Mouse (Mus musculus) olfactory bulb, adult 2 months (tissue): ENCODE results near the gene Slc22a4. TPM values are rescaled to one million over a fixed set of nuclear protein-coding genes. Genes with fewer than 3 reads are reported as not detected.

Experiments used
- H3K27ac ChIP-seq: fragments of 200-500 bp; 2 replicates; pipeline ENCODE4 v1.5.1; 2012; ENCODE audit warnings: low read depth, low read length; ENCODE audit not compliant: insufficient read depth
- H3K4me1 ChIP-seq: fragments of 200-500 bp; 2 replicates; pipeline ENCODE4 v1.6.1; 2012; ENCODE audit warnings: low read length; ENCODE audit not compliant: control insufficient read depth, insufficient read depth
- H3K4me3 ChIP-seq: fragments of 200-500 bp; 2 replicates; pipeline ENCODE4 v1.5.1; 2012; ENCODE audit warnings: mild to moderate bottlenecking, low read depth, low read length, moderate library complexity; ENCODE audit not compliant: insufficient read depth
- CTCF ChIP-seq: fragments of 200-500 bp; IDR thresholded peaks from 2 replicates; pipeline ENCODE4 v1.5.1; 2012; ENCODE audit warnings: low read depth, mild to moderate bottlenecking, low read length, moderate library complexity; ENCODE audit not compliant: insufficient read depth
- POLR2A ChIP-seq: fragments of 200-500 bp; IDR thresholded peaks from 2 replicates; pipeline ENCODE4 v1.6.1; 2012; ENCODE audit warnings: mild to moderate bottlenecking, low read depth, low read length, moderate library complexity; ENCODE audit not compliant: insufficient read depth
- WGBS: fragments of 180-500 bp; shearing (Covaris S2); methylation state at CpG from one replicate; pipeline ENCODE4 v1.1.7; 2018; 5-methylcytosine and 5-hydroxymethylcytosine counted together
- polyA plus RNA-seq: library from polyadenylated mRNA; stranded (reverse); fragments of >200 nt; gene quantifications from 2 replicates; pipeline ENCODE4 v1.2.4, GENCODE M21; 2012; ENCODE audit warnings: low replicate concordance; ENCODE audit not compliant: missing spikeins, insufficient read depth, insufficient read length

The Slc22a4 gene
- polyA plus RNA-seq, 1 experiment: not detected

GRCm38 (mm10) chr11:54059526-54059925 is 31.6 kb upstream of the Slc22a4 start:
- WGBS: 86% methylated on average over 1 of the region's 1 CpGs
- Histone ChIP-seq H3K27ac (0 out of 2 replicates have a peak overlapping the region, but pooled peaks have one; percentile 24), H3K4me3 (no peak overlapping the region), H3K4me1 (peaks cover 48% of the 10 kb centered on the region)
- TF ChIP-seq POLR2A (no peak), CTCF (no peak)

DNA sequence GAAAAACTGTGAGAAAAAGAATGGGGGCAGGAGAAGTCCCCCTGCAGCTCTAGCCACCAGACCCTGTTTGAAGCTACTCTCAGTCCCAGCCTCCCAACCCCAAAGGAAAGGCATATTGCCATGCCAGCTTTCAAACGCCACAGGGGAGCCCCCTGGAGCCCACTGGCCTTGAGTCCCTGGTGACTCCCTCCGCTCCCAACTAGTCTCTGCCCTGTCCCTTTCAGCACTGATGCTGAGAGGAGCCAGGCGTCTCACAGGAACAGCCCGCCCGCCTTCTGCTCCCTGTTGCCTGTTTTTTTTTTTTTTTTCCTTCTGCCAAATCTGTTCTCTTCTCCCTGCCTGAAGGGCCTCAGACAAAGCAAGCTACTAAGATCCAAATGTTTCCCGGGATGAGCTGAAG is 30.8 kb upstream of the Slc22a4 start:
- TF ChIP-seq POLR2A (no peak), CTCF (no peak)
- peak overlapping the region; percentile 24; the same call in 1 of the 2 replicates for H3K27ac ChIP-seq
- H3K4me1 ChIP-seq: peaks cover 48% of the 10 kb centered on the region
- WGBS: 15% methylated on average over 6 of the region's 6 CpGs
- no peak overlapping the region for H3K4me3 ChIP-seq

- TF ChIP-seq CTCF (no peak), POLR2A (no peak)
- Histone ChIP-seq H3K4me3 (no peak overlapping the region), H3K27ac (no peak overlapping the region), H3K4me1 (peaks cover 44% of the 10 kb centered on the region)
- 50% methylated on average over 10 of the region's 10 CpGs for WGBS
These were observed 30.2 kb upstream of the Slc22a4 start for GRCm38 (mm10) chr11:54058056-54058617.

- Histone ChIP-seq H3K27ac (no peak overlapping the region), H3K4me3 (no peak overlapping the region), H3K4me1 (peaks cover 41% of the 10 kb centered on the region)
- TF ChIP-seq POLR2A (no peak), CTCF (no peak)
- 51% methylated on average over 2 of the region's 2 CpGs for WGBS
These were observed 29.5 kb upstream of the Slc22a4 start for GRCm38 (mm10) chr11:54057428-54057827.

DNA sequence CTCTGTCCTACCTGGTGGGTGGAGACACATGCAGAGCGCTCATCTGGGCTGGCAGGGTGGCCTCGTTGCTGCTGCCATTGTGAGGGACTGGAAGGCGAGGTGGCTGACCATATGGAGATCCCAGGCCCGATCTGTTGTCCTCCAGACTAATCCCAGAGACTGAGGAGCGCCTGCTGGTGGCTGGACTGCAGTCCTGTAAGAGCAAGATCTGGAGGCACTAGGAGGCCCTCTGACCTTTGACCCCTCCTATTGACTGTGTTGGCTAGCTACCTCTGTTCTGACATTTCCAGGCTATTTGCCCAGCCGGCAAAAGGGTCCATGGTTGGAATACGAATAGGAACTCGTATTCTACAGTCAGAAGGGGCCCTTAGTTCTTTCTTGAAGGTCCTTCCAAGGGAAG is 28.2 kb upstream of the Slc22a4 start:
- TF ChIP-seq POLR2A (no peak), CTCF (no peak)
- peaks cover 30% of the 10 kb centered on the region for H3K4me1 ChIP-seq
- WGBS: 73% methylated on average over 8 of the region's 8 CpGs
- no peak overlapping the region for H3K27ac ChIP-seq
- no peak overlapping the region for H3K4me3 ChIP-seq

GRCm38 (mm10) chr11:54054257-54054656 is 26.4 kb upstream of the Slc22a4 start:
- WGBS: 39% methylated on average over 6 of the region's 6 CpGs
- Histone ChIP-seq H3K4me1 (peaks cover 19% of the 10 kb centered on the region), H3K27ac (no peak overlapping the region), H3K4me3 (no peak overlapping the region)
- TF ChIP-seq CTCF: no peak
- no peak for TF ChIP-seq POLR2A

DNA sequence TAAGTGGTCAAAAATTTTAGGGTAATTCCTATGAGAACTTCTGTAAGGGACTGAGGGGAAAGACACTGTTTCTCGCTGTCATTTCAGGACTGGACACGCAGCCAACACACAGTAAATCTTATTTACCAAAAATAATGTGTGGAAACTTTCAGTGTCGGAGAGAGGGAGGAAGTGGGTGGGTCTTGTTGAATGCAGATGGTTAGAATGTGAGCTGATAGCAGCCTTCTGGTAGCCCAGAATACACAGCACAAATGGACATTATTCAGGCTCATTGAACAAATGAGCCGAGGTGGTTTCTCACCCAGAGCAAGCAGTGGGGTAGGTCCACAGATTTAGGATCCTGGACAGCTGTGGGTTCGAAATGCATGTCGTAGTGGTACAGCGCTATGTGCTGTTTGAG is 25.2 kb upstream of the Slc22a4 start:
- 66% methylated on average over 7 of the region's 7 CpGs for WGBS
- Histone ChIP-seq H3K27ac (no peak overlapping the region), H3K4me1 (peaks cover 8% of the 10 kb centered on the region), H3K4me3 (no peak overlapping the region)
- no peak for TF ChIP-seq CTCF

GRCm38 (mm10) chr11:54052128-54052527 is 24.2 kb upstream of the Slc22a4 start:
- Histone ChIP-seq H3K4me3 (no peak overlapping the region), H3K27ac (no peak overlapping the region), H3K4me1 (no peaks in the 10 kb centered on the region)
- WGBS: 96% methylated on average over 5 of the region's 5 CpGs
- TF ChIP-seq POLR2A (no peak), CTCF (no peak)

GRCm38 (mm10) chr11:54051161-54051560 is 23.3 kb upstream of the Slc22a4 start:
- Histone ChIP-seq H3K4me3 (no peak overlapping the region), H3K4me1 (no peaks in the 10 kb centered on the region), H3K27ac (no peak overlapping the region)
- WGBS: 95% methylated on average over 7 of the region's 7 CpGs
- TF ChIP-seq CTCF: no peak

GRCm38 (mm10) chr11:54050205-54050604 is 22.3 kb upstream of the Slc22a4 start:
- WGBS: 66% methylated on average over 2 of the region's 2 CpGs
- H3K27ac ChIP-seq: no peak overlapping the region
- H3K4me1 ChIP-seq: no peaks in the 10 kb centered on the region
- no peak overlapping the region for H3K4me3 ChIP-seq
- TF ChIP-seq CTCF (no peak), POLR2A (no peak)
